Mouse (Mus musculus) lung, postnatal 0 days (tissue): ENCODE data around the gene Rspo4.

Experiments
- CTCF ChIP-seq: IDR thresholded peaks from 2 replicates; pipeline ENCODE4 v1.5.1; 2016; ENCODE audit warnings: antibody characterized with exemption, mild to moderate bottlenecking
- EP300 ChIP-seq: IDR thresholded peaks from 2 replicates; pipeline ENCODE4 v1.6.1; 2016; ENCODE audit warnings: antibody characterized with exemption, mild to moderate bottlenecking, control low read depth

DNA sequence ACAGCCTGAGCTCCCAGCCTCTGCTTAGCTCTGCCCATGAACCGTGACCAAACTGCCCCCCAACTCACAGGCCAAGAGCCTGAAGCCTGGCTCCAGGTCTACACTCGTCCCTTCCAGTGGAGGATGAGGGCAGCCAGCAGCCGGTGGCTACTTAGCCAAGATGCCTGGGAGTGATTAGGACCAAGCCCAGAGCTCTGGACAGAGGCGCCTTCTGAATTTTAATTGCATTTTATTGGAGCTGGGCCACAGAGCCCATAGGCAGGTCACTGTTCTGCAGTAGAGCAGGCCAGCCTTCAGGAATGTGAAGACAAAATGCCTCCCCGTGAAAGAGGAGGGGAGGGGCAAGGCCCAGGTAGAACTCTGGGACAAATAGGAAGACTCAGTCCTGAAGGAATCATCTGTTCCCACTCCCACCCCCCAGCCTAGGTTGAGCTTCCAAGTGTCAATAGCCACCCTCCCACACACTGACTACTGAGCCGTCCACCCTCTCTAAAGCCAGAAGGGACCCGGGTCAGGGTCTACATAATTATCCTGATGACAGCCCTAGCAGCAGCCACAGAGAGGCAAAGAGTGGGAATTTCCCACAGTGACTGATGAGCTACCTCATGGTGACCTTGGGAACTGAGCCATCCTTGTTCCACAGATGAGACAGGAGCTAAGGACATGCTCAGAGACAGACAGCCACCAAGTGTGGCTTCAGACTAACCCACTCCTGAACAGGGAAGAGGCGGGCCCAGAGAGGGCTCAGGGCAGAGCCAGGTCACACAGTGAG lies 51.7 kb downstream of the Rspo4 start:
- TF ChIP-seq EP300 (no peak), CTCF (no peak)
